Mouse (Mus musculus) cerebellum, adult 18-20 months (tissue): ENCODE data around the gene Cep170b.

Experiments used
- DNase-seq, 2 experiments: peaks; one replicate each; pipeline ENCODE4 v3.0.0; 2021

The Cep170b gene

DNA sequence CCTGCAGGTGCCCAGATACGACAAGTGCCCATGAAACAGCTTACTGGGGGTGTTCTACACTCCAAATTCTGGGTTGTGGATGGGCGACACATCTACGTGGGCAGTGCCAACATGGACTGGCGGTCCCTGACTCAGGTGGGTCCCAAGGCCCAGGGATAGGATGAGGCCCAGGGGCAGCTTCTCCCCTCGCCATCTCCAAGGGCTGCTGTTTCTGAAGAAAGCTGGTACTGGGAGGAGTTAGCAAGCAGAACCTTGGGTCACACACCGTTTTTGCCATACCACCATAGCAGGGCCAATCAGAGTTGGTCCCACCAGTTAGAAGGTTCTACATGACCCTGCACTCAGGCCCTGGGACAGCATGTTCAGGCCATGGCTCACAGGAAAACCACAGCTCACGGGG lies 44.7 kb downstream of the Cep170b start:
- no peak for DNase-seq

DNA sequence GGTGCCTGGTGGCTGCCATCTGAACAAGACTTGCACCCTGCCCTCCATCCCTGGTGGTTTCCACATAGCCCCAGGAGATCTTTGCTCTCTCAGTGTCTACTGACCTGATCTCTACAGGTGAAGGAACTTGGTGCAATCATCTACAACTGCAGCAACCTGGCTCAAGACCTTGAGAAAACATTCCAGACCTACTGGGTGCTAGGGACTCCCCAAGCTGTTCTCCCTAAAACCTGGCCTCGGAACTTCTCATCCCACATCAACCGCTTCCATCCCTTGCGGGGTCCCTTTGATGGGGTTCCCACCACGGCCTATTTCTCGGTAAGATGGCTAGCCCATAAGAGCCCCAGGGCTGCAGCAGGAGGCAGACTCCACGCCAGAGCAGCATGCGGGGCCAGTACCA lies 46.3 kb downstream of the Cep170b start:
- DNase-seq, result no peak

DNA sequence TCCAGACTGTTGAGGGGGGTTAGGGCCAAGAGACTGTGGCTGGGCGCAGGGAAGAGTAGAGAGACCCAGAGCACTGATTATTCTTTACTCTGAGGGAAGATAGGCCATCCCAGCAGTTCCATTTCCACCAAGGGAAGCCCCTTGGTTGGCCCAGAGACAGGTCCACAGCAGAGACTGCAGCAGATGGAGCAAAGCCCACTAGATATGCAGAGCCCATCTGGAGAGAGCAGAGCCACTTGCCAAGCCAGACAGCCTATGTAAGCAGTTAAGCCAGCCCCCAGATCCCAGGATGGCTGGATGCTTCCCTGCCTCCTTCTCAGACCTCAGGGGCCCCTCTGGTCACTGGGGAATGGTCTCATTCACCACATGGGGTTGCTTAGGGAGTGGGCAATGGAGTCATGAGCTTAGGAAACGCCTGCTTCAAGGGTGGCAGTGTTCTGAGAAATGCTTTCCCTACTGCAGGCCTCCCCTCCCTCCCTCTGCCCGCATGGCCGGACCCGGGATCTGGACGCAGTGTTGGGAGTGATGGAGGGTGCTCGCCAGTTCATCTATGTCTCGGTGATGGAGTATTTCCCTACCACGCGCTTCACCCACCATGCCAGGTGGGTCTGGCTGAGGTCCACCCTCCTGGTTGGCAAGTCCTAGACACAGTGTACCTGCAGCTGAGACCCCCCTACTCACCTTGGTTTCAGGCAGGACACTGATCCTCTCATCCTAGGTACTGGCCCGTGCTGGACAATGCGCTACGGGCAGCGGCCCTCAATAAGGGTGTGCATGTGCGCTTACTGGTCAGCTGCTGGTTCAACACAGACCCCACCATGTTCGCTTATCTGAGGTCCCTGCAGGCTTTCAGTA lies 47.0 kb downstream of the Cep170b start:
- no peak for DNase-seq

DNA sequence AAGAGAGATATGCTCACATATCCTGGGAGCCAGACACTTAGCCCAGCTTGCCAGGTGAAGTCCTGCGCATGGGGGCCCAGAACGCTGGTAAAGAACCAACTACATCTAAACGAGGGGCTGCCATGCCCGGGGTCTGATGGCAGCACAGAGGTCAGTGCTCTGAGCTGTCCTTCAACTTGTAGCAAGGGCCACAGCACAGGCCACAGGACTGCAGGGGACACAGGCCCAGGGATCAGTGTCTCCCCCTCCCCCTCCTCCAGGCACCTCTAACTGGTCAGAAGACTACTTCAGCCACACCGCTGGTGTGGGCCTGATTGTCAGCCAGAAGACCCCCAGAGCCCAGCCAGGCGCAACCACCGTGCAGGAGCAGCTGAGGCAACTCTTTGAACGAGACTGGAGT lies 47.9 kb downstream of the Cep170b start:
- no peak for DNase-seq

- no peak for DNase-seq
Measured at GRCm38 (mm10) chr12:112769031-112769430, 48.8 kb downstream of the Cep170b start.

DNA sequence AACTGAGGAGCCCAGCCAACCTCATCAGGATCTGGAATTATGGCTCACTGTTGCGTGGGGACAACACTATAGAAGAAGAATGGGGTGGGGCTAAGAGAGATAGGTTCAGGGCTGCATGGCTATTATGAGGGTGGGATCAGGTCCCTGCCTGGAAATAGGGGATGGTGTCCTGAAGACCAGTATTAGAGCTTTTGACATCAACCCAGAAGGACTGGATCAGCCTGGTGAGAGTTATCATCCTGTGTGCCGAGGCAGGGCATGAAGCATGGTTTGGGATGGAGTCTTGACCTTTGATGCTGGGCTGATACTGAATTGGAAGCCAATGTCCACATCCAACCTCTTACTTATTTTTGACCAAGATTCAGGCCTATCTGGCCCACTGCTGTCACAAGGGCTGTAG lies 49.5 kb downstream of the Cep170b start:
- no peak for DNase-seq

- no peak for DNase-seq
Measured at GRCm38 (mm10) chr12:112770396-112770795, 50.1 kb downstream of the Cep170b start.

DNA sequence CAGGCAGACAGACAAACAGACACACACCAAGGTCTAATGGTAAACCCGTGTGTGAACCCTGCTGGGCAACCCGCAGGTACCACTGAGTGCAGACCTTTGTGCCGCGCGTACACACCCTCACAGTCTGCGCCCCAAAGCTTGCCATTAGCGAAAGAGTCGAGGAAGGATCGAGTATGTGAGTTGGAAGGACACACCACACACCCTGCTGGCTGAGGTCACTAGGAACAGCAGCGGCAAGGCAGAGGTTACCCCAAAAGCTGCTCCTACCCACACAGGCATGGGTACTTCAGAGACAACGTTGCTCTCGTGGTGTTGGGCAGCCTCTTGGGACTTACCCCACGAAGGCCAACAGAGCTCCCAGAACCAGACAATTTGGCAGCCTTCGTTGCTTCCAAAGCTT lies 52.1 kb downstream of the Cep170b start:
- DNase-seq, result no peak

DNA sequence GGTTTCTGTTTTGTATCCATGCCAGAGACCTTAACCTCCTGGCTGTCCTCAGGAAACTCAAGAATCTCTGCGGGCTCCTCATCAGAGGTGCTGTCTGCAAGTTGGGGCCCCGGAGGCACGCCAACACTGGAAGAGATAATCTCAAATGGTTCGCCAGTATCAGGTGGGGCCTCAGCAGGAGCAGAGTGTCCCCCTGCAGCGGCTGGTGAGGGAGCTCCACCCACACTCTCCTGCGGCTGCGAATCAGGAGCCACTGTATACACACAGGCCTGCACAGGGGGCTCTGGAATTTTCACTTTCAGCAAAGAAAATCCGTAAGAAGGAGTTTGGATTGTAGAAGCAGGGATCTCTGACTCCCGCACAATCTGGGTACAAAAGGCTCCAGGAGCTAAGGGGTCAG lies 53.1 kb downstream of the Cep170b start:
- no peak for DNase-seq

DNA sequence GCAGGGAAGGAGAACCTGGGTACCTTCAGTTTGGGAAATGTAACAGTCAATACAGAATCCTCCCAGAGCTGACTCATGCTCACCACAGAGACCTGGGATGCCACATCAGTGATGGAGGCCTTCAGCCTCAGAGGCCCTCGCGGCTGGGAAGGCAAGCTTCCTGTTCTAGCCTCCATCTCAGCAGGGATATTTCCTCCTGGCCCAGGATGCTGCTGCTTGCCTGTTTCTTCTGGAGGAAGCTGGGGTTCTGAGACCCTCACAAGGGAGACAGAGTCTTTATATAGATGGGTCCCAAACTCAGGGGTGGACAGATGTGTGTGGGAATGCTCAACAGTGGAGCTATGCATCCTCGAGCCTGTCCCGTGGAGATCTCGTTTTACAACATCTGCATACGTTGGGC lies 53.8 kb downstream of the Cep170b start:
- no peak for DNase-seq

GRCm38 (mm10) chr12:112774481-112774880 lies 54.2 kb downstream of the Cep170b start:
- DNase-seq, result no peak

DNA sequence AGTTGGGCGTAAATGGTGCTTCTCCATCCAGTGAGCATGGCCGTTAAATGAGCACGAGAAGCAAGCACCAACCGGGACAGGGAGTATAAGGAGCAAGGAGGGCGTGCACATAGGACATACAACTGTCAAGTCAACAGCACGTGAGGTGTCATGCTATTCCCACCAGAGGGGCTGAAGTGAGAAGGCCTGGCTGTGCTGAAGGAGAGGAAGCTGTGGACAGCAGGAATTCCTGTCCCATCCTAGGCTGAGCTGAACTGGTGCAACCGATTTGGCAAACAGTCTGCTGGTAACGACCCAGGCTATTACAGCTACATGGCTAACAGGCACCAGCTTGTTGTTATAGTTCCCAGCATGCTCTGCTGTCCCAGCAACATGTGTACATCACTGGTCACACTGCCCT lies 70.8 kb downstream of the Cep170b start:
- no peak for DNase-seq

GRCm38 (mm10) chr12:112793601-112794355 lies 73.5 kb downstream of the Cep170b start:
- DNase-seq, result no peak

- DNase-seq, result no peak
Measured at GRCm38 (mm10) chr12:112794356-112794816, 74.1 kb downstream of the Cep170b start.

- DNase-seq, result no peak
Measured at GRCm38 (mm10) chr12:112794998-112795397, 74.7 kb downstream of the Cep170b start.

DNA sequence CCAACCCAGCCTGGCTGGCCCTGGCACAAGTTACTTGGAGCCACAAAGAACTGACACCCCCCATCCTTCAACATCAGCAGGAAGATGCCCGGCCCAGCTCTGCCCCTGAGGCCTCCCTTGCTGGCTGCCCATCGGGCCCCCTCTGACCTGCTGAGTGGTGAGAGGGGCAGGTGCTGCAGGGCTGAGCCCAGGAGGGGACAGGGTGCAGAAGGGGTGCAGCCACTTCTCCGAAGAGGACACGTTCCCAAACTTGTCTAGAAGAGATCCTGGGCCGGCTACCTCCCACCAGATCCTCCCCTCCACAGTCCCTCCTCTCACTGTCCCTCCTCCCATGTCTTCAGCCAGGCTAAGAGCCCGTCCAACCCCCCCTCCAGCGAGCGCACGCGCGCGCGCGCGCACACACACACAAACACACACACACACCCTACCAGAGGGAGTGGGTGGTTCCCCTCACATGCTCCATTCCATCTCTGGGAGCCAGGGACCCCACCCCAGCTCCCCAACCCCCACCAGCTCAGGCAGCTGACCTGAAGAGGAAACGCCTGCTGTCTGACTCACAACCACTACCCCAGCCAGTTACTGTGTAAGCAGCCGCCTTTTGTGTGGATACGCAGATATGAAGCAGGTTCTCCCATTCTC lies 75.3 kb downstream of the Cep170b start:
- DNase-seq, result no peak
